7 mouse cellular contexts compared by ENCODE assay signal in the genomic region with DNA sequence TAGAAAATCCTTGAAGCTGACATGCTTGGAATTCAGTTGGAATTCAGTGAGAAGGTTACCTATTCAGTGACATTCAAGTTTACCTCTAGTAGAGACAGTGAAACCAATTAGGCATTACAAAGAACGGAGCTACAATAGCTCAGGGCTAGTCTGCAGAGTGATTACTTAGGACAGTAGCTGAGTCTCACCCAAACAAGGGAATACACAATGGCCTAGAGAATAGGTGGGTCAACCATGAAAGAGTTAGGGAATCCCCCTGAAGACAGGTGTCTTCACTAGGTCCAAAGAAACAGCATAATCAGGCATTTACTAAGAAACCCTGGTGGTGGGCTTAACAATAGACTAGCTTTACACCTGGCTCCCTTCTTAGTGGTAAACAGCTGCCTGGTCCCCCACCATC.
DNase-seq lines count a peak whose midpoint lies in the region; TF ChIP-seq lines count a peak whose summit lies in the region.
"Not testable (repeated sequence)": the region's sequence is repeated elsewhere in the genome, so short reads cannot be mapped to it uniquely, and the experiment has no call there.

No protein-coding gene starts in this region.

- peaks cover 26% of the 10 kb centered on the region for H3K9me3 ChIP-seq in ES-Bruce4 (replicated peaks; ENCODE audit: control insufficient read depth, insufficient read depth, low read length, poor library complexity, severe bottlenecking)
- not testable (repeated sequence) for H3K9me3 ChIP-seq in ES-E14 (ENCODE audit: control insufficient read depth, insufficient read depth, low read depth, low read length)

- TF ChIP-seq EP300 in ES-Bruce4 (IDR thresholded peaks at IDR 0.05; ENCODE audit: insufficient read depth, low read depth, low read length): not testable (repeated sequence)

- H3K4me1 ChIP-seq in ES-Bruce4 (ENCODE audit: control insufficient read depth, insufficient read depth, low read length); ES-E14 (ENCODE audit: control insufficient read depth in 2 of 2, insufficient read depth in 2 of 2, low read length in 2 of 2, poor library complexity in 1 of 2): not testable (repeated sequence)

- not testable (repeated sequence) for TF ChIP-seq POLR2A in ES-Bruce4 (IDR thresholded peaks at IDR 0.05; ENCODE audit: insufficient read depth, low read length)

- DNase-seq in A20 (ENCODE audit: low read depth, low spot score) (peak; percentile 62), ES-CJ7 (ENCODE audit: low read depth, low spot score) (peak; percentile 89), ES-E14 (ENCODE audit: low read depth, low spot score) (peak; percentile 38), R1 (ENCODE audit: low read depth, low spot score) (peak; percentile 85), WW6 (ENCODE audit: low read depth, low spot score) (peak; percentile 3), ZHBTc4 (ENCODE audit: low read depth, low spot score) (peak; percentile 84)

- not testable (repeated sequence) for H3K4me3 ChIP-seq in ES-Bruce4 (ENCODE audit: low read depth, low read length); ES-E14 (ENCODE audit: insufficient read depth in 1 of 2, low read depth in 1 of 2, low read length in 2 of 2, poor library complexity in 1 of 2, severe bottlenecking in 1 of 2)

- in situ Hi-C loops in ES-E14 (cut with MboI; ENCODE audit: low sequenced_read_pairs in 2 of 2, unreplicated experiment in 2 of 2): not testable (repeated sequence)

- H3K27me3 ChIP-seq in ES-Bruce4 (ENCODE audit: control insufficient read depth, insufficient read depth, low read length, poor library complexity, severe bottlenecking): not testable (repeated sequence)

- not testable (repeated sequence) for H3K9ac ChIP-seq in ES-Bruce4 (ENCODE audit: low read depth, poor library complexity, severe bottlenecking); ES-E14 (ENCODE audit: insufficient read depth, low read depth, low read length, poor library complexity, severe bottlenecking)

- TF ChIP-seq CTCF in ES-Bruce4 (IDR thresholded peaks at IDR 0.05; ENCODE audit: low read depth, low read length): not testable (repeated sequence)

- not testable (repeated sequence) for H3K36me3 ChIP-seq in ES-Bruce4 (ENCODE audit: control insufficient read depth, insufficient read depth, low read length, poor library complexity, severe bottlenecking); ES-E14 (ENCODE audit: control insufficient read depth, insufficient read depth, low read length, poor library complexity, severe bottlenecking)

- H3K27ac ChIP-seq in ES-Bruce4 (ENCODE audit: insufficient read depth, low read length): peak overlapping the region; percentile 88; the same call in 1 of the 2 replicates
- not testable (repeated sequence) for H3K27ac ChIP-seq in ES-E14 (ENCODE audit: insufficient read depth, low read depth, low read length, poor library complexity, severe bottlenecking)

Comparison
In these comparisons a context has a peak if more than half of its experiments do, and no peak if none do; other contexts are left out.
1. DNase-seq: peak in every context shown above with its lines; median percentile 89 in ES-CJ7; 85 in R1; 84 in ZHBTc4; 62 in A20; 38 in ES-E14; 3 in WW6.